Mouse (Mus musculus) lung, adult 18-20 months (tissue): ENCODE measurements at regions not wholly inside any gene's neighbourhood (a gene's known extent, or its start where the extent isn't known, plus 50 kb on each side); places are given as distances from the start of the nearest gene placed in this dataset.

Source experiments
- DNase-seq, 2 experiments: peaks; one replicate each; pipeline ENCODE4 v3.0.0; 2022; ENCODE audit warnings: mixed read lengths in 2 of 2

DNA sequence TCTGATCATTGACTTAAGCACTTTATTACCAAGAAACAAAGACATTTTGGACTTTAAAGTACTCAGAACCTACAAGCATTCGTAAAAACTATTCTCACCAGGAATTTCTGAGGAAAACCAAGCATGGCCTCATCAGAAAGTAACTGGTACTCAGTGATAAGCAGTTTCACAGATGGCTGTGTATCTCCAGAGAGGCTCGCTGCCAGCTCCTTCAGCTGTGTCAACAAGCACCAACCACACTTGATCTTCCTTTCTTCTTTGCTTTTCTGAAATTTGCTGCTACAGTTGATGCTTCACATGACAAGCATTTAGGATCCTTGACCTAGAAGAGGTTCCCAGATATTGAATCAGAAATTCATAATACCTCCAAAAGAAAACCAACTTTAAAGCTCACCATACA lies 314.1 kb upstream of the Sptlc3 start:
- no peak for DNase-seq

DNA sequence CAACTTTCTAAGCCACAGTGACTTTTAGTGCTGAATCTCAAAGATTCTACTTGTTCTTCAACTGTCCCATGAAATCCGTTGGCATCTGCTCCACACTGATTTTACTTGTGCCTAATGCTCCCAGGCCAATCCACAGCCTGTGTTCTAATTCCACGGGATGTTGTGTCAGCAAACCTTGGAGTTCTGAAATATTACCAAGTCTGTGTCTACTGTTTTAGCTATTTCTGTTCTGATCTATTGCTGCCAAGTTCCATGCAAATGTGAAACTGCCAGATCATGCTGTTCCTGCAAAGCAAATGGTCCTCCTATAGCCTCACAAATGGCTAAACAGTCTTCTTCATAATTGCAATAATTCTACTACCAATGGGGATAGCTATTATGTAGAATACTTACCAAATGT lies 295.4 kb upstream of the Sptlc3 start:
- no peak for DNase-seq

DNA sequence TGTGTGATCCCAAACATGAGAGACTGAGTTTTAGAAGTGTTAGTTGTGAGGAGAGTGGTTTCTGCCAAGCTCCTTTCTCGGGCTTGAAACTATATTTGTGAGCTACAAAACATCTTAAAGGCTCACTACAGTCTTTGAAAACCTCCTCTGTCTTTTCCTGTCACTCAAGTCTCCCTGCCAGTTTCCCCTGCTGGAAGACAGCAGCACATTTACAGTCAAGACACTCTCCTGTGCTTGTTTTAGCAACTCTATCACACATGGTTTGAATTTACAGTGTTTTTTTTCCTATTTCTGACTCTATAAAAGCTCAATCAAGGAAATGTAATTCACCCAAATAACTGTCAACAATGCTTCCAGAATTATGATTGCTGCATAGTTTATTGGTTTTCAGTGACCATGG lies 286.1 kb upstream of the Sptlc3 start:
- DNase-seq: no peak

DNA sequence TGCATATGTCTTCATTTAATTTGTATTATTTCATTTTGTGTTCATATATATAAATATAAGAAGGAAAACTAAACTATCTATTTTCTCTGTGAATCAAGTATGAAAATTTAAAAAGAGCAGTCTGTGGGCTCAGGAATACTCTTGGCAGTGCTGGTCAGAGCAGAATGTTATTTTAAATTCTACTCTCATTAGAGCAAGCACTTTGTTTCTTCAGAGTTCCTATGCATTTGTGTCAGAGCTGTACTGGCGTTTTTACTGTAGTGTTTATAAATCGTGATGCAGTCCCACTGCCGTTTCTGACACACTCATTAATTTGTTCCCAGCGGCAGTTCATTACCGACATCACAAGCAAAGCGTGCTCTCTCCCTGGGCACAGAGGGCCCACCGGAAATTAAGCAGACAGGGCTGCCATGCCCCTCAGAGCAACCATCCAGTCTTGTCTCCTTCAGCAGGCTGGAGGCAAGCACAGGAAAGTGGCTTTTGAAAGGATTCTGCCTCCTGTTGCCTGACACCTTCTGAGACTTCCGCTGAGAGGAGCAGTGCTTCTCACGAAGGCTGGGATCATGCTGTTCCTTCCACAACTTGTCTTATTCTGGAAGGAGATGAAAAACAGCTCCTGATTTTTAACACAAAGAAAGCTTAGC lies 272.8 kb upstream of the Sptlc3 start:
- DNase-seq: no peak

DNA sequence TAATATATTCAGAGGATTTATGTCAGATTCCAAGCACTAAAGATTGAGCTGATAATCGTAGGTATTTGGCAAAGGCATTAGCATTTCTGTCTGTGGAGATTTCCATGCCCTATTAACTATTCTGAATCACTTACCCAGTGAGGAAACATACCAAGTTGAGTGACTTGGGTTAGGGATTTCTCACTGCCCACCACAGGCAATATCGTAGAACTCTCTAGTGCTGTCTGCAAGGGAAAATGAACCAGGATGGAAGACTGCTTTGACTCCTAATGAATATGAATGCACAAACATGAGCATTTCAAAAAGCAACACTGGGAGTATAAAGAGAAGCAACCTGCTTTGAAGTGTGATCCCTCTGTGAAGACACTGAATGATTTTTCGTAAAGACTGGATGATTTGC lies 263.3 kb upstream of the Sptlc3 start:
- no peak for DNase-seq

DNA sequence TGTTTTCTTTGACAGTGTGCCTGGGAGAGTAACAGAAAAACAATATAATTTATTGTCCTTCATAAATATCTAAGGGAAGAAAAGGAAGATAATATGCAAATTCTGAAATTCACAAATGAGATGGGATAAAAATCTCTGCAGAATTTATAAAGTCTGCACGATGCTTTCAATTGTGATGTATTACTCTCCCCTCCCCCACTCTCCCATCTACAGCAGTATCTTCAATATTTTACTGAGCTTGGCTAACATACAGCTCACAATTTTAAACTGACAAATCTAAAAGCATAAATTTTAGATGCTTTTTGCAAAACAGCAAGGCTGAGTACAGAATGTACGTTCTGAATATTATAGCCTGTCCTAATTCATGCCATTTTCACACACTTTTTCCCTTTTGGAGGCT lies 243.6 kb upstream of the Sptlc3 start:
- DNase-seq: no peak

DNA sequence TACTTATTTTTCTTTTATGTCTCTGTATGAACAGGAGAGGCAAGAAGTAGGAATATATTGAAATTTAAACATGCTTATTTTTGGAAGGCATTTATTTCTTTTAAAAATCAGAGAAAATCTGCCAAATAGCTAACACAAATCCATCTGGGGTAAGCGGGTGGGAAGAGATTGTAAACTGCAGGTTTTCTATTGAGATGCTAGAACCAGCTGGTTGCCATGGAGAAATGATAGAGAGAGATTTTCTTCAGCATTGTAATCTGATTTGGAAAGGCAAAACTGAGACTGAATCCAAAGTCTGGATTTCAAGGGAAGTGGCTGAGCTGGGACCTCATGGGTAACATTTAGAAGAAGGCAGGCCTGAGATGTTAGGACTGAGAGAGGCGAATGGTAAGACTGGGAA lies 226.6 kb upstream of the Sptlc3 start:
- DNase-seq: no peak

DNA sequence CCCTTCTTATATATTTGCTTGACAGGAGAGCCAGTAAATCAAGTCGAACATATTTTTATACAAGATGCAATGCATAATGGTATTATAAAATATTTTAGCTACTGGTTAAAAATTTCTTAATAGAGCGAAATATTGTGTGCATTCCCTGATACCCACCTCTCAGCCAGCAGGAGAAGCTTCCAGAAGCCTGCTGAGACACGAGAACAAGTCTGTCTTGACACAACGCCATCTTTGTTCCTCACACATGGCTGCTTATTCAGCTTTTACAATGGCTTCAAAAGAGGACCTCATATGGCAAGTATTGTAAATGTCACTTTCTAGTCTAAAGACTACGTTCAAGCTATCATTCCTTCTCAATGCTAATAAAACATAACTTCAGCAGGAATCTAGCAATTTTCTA lies 217.1 kb upstream of the Sptlc3 start:
- no peak for DNase-seq

DNA sequence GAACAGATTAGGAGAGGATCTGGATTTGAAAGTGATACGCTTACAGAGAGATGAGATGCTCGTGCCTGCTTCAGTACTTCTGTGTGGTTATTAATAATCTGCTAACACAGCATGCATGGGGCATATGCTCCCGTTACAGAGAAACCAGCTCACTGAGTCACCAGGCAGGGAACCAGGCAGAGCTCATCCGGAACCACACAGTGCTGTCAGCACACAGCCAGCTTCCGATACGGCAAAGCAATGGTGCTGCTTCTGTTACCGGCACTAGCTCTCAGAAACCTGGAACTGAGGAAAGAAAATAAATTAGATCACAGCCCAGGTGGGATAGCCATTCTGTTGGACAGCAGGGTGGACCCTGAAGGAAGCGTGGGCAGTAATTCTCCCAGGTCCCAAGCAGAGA lies 216.1 kb upstream of the Sptlc3 start:
- DNase-seq: no peak

DNA sequence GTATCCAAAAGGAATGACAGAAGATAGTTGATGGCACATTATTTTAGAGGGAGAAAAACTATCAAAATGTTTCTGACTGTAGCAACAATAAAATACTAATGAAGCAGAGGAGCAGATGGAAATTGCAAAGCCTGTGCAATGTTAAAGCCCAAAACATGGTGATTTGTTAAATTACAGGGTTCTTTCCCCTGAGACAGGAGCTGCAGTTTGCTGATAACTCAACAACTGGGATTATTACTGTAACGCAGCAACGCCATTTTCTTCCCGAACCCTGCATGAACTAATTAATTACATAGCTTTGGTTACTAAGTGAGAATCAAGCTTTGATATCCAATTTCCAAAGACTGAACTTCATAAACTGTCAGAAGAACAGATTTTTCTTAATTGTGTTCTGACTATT lies 212.7 kb upstream of the Sptlc3 start:
- DNase-seq: no peak

DNA sequence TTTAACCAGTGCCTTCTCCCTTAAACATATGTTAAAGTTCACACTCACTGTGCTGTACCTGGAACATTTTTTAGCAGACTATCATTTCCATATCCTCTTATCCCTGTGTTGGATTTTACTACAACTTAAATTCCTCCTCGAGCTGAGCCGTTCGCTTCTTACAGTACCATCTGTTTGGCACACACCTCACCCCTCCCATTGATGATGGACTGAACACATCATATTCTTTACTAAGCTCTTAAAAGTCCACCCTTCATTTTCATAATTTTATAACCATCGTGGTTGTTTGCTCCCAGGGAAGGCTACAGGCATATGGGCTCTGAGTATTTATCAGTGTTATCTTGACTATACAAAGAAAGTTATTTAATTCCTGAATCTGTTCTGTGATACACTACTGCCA lies 209.4 kb upstream of the Sptlc3 start:
- DNase-seq: no peak

DNA sequence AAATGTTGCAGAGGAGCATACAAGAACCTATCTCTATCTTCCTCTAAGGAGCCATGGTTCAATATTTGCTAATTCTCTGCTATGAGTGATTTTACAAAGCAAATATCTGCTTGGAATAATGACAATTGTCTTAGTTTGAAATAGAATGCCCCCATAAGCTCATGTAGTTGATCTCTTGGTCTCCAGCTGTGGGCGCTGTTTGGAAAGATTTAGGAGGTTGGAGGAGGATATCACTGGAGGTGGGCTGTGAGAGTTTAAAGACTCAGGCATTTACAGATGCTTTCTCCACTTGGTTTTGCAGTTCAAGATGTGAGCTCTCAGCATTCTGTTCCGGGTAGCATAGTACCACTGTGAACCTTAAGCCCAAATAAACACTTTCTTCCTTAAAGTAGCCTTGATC lies 207.3 kb upstream of the Sptlc3 start:
- no peak for DNase-seq

DNA sequence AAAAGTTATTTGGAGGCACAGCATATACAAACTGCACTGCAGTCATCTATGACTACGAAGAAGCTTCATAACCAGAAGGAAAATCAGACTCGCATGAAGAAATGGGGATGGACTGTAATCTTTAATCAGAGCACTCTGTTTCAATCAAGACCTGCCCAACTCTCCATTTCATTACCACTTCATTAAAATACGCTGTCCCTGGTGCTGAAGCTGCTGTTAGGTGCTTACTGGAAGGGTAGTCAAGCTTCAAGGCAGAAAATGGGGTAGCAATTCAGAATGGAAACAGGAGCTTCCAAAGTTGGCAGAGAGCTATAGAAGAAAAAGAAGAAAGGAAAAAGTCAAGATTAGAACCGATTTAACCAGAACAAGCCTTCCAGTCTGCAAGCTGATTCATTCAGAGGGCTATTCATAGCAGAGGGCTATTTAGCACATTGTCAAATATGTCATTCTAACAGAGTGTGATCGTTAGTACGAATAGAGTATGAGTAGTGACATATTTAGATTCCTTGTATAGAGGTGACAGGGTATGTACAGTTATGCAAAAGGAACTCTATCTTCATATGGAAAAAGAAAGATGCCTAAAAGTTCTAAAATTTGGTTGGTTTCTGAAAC lies 195.1 kb upstream of the Sptlc3 start:
- no peak for DNase-seq

DNA sequence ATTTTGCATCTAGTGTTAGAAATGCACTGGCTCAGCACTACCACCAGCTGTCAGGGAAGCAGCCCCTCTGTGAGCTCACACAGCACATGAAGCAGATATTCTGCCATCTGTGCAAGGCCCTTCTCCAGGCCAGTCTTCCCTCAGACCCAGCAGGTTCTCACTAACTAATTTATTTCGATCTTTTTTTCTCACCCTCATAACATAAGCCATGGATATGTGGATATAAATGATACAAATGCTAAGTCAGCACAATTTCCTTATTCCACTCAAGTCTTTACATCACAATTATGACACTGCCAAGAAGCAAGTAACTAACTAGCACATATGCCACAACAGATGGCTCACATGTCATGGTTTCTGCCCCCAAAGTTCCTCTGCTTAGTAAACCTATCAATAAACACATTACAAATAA lies 182.3 kb upstream of the Sptlc3 start:
- DNase-seq: no peak

DNA sequence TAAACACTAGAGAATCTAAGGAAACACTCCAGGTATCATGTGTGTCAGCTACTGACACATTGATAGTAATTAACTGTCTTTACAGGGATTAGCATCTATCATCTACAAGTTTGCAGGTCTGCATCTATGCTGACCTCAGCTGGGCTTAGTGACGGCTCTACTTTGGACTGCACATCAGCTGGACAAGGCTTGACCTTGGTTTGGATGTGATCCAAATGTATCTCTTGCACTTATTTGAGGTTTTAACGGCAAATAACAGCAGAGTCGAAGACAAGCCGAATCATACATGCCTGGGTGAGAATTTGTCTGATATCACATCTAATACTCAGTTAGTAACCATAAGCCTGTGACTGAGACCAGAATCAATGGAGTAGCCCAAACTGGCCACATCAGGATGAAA lies 181.7 kb upstream of the Sptlc3 start:
- no peak for DNase-seq

DNA sequence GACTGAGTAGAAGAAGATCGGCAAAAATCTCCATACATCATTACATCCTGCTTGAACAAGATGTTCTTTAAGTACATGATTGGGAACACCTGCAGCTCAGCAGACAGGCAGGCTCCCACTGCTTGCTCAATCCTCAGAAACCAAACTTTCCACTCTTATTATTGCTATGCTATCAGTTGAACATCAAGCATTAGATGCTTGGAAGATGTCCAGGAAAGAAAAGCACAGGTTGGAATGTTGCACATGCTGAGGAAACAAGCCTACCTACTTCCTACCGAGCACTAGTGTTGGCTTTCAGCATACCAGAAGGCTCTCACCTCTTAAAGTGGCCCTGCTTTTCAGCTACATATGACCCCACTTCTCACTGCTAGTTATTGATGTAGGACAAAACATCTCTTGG lies 171.2 kb upstream of the Sptlc3 start:
- peak; percentile 33 to 52 for DNase-seq

DNA sequence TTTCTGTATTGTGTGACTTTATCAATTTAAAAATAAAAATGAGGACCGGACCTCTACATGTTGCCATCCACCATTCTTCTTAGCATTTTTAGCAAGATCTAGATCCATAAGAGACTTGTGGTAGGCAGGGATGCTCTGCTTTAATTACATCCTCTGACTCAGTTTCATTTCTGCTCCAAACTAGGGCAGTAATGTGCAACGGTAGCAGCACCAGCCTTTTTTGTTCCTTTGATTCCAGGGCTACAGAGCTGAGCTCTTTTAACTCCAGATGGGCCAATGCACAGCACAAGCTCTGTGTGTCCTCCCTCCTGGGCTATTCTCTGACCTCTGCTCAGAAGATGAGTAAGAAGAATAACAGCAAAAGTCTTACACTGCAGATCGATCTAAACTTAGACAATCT lies 168.2 kb upstream of the Sptlc3 start:
- no peak for DNase-seq

DNA sequence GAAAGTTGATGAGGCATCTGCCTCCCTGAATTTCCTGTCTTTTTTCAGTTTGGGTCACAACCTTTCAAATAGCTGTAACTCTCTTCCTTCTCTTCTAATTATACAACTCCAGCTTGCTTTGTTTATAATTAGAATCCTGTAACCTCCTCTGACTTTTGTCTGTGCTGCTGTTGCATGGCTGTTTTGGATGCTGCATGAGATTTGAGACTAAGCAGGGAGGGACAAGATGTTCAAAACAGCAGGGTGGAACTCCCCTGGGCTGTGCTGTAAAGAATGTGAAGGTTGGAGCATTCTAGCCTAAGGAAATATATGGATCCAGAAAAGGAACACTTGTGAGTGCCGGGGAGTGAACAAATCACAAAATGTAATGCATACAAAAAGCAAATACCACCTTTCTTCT lies 159.0 kb upstream of the Sptlc3 start:
- no peak for DNase-seq

DNA sequence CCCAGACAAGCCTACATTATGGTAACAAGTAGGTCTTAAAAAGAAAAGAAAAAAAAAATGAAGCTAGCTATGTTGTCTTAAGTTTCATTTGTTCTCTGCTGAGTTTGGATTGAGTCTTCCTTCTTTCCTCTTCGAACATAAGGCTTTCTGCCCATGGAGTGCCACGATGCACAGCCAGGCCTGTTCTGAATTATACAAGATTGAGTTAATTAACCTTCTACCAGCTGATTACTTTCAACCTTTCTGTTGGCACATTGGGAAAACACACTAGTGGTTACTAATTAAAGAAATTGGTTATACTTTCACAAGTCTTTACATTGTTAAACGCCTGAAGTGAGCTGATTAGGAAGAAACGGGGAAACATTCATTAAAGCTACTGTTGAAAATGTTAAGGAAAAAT lies 155.5 kb upstream of the Sptlc3 start:
- DNase-seq: no peak

DNA sequence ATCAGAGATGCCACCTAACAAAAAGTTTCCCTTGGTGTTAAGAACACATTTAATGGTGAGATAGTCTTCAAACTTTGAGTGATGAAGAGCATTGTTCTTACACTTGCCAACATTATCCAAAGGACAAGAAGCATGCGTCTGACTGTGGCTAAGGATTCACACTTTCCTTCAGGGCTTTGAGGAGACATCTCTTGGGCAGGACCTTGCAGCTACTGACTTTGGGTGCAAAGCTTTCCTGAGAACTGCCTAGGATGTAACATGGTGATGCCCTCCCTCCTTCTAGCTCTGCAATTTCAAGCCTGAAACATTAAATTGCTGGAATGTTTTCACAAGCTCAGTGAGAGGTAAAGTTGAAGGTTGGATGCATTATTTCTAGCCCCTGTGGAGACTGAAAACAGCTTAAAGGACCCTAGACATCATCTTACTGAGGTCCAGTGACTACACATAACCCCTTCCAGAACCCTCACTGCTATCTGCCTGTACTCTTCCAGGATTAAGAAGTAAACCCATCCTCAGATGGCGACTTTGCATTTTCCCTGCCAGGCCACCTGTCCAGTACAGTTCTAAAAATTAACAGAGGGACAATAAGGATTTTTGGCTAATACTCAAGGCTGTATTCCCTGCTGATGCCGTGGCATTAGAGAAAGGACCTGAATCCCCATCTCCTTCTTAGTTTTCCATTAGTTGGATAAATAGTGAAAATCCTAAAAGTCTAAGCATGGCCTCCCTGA lies 137.3 kb upstream of the Sptlc3 start:
- DNase-seq: no peak

DNA sequence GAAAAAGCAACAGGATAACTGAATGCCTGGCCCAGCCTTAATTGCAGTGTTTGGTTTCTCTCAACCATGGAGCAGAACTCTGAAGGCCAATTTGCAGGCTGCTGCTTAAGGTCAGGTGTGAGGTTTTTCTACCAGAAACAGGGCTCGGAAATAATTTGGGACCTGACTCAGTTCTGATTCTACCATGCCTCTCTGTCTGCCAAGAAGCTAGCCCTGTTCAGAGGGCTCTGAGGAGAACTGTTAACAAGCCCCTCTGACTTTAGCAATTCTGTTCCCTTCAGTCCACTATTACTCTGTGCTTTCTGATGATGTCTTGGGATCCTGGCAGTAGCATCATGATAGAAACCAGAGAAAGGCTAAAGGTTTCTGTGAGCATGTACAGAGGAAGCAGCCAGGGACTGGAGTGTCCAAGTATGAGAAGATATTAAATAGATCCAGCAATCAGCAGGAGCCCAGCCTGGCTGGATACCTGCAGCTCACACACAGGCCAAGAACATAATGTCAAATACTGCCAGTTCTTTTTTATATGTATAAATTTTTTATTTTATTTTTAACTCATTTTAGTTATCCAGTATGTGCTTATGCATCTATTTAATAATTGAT lies 131.4 kb upstream of the Sptlc3 start:
- DNase-seq: no peak

DNA sequence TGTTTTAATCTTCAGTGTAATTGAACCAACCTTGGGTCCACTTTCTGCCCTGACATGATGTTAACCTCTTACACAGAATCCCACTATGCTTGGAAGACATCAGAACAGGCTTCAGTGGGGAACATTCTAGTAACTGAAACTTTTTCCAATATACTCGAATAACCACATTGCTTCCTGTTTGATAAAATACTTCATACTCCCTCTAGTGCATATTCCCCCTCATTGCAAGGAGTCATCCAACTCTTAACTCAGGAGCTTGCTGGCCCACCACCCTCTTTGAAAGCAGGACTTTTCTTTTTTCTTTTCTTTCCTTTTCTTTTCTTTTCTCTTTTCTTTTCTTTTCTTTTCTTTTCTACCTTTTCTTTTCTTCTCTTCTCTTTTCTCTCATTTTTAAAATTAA lies 123.6 kb upstream of the Sptlc3 start:
- DNase-seq: no peak

DNA sequence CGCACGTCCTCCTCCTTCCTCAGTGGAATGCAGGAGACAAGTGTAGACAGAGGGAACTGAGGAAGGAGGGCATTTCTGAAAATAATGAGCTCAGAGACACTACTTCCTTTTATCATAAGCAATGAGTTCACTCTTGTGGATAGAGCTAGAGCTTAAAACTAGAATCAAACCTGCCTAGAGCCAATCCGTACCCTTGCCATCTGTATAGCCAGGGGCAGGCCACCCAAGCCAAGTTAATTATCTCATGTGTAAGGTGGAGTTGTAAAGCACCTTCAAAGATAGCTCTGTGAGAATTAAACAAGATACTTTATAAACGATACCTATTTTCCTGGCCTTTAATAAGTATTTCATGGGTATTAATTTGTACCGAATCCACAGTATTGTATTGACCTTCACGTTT lies 113.4 kb upstream of the Sptlc3 start:
- DNase-seq: no peak

DNA sequence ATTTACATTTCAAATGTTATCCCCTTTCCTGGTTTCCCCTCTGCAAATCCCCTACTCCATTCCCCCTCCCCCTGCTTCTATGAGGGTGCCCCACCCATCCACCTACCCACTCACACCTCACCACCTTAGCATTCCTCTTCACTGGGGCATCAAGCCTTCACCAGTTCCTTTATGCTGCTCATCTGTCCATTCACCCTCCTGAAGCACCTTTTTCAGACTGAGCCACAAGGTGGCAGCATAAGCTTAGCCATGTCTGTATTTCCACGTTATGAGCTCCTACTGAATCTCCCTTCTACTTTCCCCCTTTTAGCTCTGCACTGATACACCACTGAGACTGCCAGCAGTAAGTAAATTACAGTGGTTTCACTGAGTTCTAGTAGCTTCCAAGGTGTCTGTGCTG lies 112.1 kb upstream of the Sptlc3 start:
- DNase-seq: peak; percentile 18 to 53
